Mouse (Mus musculus): ENCODE results near the gene Tshz3. TPM values are rescaled to one million over a fixed set of nuclear protein-coding genes. Genes with fewer than 3 reads are reported as not detected.

The Tshz3 gene
- polyA plus RNA-seq, 1 experiment from 2014 or later: 2.1 TPM

DNA sequence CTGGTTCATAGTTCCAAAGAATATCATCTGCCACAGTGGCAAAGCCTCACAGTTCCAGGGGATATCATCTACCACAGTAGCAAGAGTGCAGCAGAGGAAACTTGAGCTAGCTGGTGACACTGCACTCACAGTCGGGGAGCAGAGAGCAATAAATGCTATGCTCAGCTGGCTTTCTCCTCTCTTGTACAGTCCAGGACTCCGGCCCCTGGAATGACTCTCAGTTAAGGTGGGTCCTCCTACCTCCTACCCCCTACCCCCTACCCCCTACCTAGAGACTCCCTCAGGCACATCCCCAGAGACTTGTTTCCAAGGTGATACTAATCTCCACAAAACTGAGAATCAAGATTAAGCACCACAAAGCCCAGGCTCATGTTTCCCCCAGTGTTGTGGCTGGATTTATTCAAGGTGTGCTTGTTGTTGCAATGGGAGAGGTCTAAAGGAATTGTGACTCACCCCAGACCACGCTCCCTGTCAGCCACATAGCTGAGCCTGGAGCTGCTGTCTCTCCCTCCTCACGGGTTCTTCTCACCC lies 86.4 kb downstream of the Tshz3 start:
- no peak for ATAC-seq (ENCODE audit: insufficient number of reproducible peaks, low FRiP score)
- WGBS: 58% methylated on average over 4 of the region's 4 CpGs
- H3K9ac ChIP-seq: no peak overlapping the region
- no peaks in the 10 kb centered on the region for H3K27me3 ChIP-seq (replicated peaks)
- no peaks in the 10 kb centered on the region for H3K4me1 ChIP-seq (replicated peaks)
- no peak overlapping the region for H3K4me2 ChIP-seq
- no peak overlapping the region for H3K27ac ChIP-seq (ENCODE audit: poor library complexity, severe bottlenecking)
- H3K9me3 ChIP-seq (replicated peaks): 0 out of 2 replicates have a peak, but pooled peaks cover 4% of the 10 kb centered on the region
- no peaks in the 10 kb centered on the region for H3K36me3 ChIP-seq
- no peak overlapping the region for H3K4me3 ChIP-seq

DNA sequence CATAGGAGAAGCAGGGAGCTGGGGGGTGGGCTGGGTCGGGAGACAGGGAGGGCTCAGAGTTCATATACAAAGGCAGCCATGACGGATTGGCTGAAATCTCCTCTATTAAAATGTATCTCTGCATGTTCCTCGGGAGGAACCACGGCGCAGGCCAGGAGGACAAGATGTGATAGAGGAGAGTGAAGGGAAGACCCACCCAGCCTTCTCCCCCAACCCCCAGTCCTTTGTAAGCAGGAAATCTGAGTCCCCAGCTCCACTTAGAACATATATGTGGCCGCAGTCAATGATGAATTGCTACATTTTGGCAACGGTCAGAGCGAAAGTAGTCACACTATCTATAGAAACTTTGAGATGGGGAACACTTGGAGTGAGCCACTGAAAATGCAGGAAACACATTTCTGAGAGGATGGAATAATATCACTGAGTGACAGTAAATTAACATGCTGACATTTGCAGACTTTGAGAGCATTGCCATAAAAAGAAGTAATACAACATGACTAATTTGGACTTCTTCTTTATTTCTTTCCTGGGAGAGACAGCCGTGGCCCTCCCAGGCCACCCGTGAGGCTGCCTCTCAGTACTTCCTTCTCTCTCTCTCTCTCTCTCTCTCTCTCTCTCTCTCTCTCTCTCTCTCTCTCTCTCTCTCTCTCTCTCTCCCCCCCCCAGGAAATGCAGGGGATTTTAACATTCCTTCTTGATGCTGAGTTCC lies 88.9 kb downstream of the Tshz3 start:
- no peak overlapping the region for H3K4me2 ChIP-seq
- no peak for ATAC-seq (ENCODE audit: insufficient number of reproducible peaks, low FRiP score)
- WGBS: 70% methylated on average over 10 of the region's 10 CpGs
- H3K36me3 ChIP-seq: no peaks in the 10 kb centered on the region
- 0 out of 2 replicates have a peak, but pooled peaks cover under 1% of the 10 kb centered on the region for H3K9me3 ChIP-seq (replicated peaks)
- no peak overlapping the region for H3K27ac ChIP-seq (ENCODE audit: poor library complexity, severe bottlenecking)
- H3K4me1 ChIP-seq (replicated peaks): no peaks in the 10 kb centered on the region
- no peak overlapping the region for H3K4me3 ChIP-seq
- H3K27me3 ChIP-seq (replicated peaks): no peaks in the 10 kb centered on the region
- H3K9ac ChIP-seq: no peak overlapping the region

DNA sequence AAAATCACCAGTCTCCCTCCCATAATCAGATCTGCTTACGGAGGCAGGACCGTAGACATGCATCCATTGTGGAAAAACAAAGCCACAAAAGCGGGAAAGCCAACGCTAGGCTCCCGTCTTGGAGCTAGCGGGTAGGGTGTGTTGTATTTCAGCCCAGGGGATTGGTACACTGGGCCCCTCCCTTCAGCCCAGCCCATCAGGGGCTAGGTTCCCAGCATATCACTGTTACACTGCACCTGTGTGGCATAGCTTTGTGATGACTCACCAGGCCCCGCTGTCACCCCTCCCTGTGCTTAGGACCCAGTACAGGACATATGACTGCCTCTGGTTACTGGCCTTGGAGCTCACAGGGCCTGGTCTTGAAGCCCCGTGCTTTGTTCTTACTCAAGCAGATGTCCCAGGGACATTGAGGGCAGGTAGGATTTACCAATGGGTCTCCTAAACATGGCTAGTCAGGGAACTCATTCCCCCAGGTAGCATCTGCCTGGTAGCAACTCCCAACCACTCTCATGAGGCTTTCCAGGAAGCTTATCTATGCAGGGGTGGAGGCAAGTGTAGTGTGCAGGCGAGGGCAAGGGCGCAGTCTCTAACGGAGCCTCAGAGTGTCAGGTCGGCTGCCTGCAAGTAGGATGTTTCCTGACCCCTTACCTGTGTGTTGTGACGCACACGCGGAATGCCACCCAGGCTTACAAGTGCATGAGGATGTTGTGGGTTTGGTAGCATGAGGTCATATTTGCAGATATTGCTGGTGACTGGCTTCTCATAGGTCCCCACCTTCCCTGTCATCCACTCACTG lies 98.7 kb downstream of the Tshz3 start:
- Histone ChIP-seq H3K36me3 (no peaks in the 10 kb centered on the region), H3K27me3 (replicated peaks) (no peaks in the 10 kb centered on the region), H3K27ac (ENCODE audit: poor library complexity, severe bottlenecking) (no peak overlapping the region), H3K9me3 (replicated peaks) (no peaks in the 10 kb centered on the region), H3K4me2 (no peak overlapping the region), H3K4me1 (replicated peaks) (no peaks in the 10 kb centered on the region), H3K4me3 (no peak overlapping the region), H3K9ac (no peak overlapping the region)
- 79% methylated on average over 15 of the region's 15 CpGs for WGBS
- ATAC-seq (ENCODE audit: insufficient number of reproducible peaks, low FRiP score): no peak

Measured in heart, embryonic 12.5 days (tissue).